Mouse (Mus musculus): ENCODE measurements around the gene Mucl2. TPM values are rescaled to one million over a fixed set of nuclear protein-coding genes. Genes with fewer than 3 reads are reported as not detected.

The Mucl2 gene
- polyA plus RNA-seq (2012; rRNA removed), result not detected in 2 replicates

GRCm38 (mm10) chr15:103899212-103899611 is at the start of gene Mucl2:
Gene Mucl2 (minus strand): TSS chr15:103899312.

Other genes with a start within 250 kb of the Mucl2 start
- gene Mucl1, start 143.8 kb downstream of the Mucl2 start, polyA plus RNA-seq (2012; rRNA removed), result not detected in 2 replicates

Measured in central nervous system, embryonic 14 days (tissue).